Mouse (Mus musculus): ENCODE data around the gene Mroh2b. TPM values are rescaled to one million over a fixed set of nuclear protein-coding genes. Genes with fewer than 3 reads are reported as not detected.

The Mroh2b gene
- total RNA-seq (2021), result not detected

DNA sequence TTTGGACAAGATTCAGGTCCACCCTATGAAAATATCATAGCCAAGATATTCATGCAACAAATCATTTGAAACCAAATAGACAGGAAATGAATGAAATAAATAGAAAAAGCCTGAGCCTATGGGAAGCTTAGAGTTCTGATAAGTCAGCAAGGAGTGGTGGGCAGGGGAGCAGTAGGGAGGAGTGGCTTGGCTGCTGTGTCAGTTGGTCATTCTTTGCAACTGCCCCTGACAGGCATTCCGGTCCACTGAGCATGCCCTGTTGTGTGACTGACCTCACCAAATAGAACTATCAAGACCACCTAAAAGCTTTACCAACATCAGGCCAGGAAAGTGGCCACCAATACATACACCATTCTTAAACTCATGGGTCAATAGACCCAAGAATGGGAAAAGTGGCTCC is at the start of gene Mroh2b:
Mroh2b (plus strand) TSS at position 301 of the 400 bp plus-strand sequence.
- no peak for DNase-seq (ENCODE audit: low spot score in 2 of 2)
- intact Hi-C loops (cut with DNase I), result no loop called here

DNA sequence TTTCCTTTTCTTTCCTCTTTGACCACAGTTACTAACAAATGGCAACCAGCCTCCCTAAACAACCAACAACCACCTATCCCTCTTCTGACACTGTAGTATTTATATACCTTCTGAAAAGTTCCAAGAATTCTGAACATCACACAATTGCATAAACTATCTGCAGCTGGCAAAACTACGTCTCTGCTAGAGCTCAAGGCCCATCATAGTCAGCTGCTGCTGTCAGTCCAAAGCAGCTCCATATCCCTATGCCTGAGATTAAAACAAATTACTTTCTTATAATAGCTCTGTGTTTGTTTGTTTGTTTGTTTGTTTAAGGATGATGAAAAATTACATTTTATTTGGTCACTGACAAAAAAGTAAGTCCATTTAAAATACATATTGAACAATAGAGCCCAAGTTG is 48.5 kb upstream of the Mroh2b start:
- DNase-seq (ENCODE audit: low spot score in 2 of 2), result no peak
- intact Hi-C loops (cut with DNase I), result no loop called here

- DNase-seq (ENCODE audit: low spot score in 2 of 2), result no peak
- intact Hi-C loops (cut with DNase I), result no loop called here
Observed at GRCm38 (mm10) chr15:4894962-4895361, 3.6 kb upstream of the Mroh2b start.

DNA sequence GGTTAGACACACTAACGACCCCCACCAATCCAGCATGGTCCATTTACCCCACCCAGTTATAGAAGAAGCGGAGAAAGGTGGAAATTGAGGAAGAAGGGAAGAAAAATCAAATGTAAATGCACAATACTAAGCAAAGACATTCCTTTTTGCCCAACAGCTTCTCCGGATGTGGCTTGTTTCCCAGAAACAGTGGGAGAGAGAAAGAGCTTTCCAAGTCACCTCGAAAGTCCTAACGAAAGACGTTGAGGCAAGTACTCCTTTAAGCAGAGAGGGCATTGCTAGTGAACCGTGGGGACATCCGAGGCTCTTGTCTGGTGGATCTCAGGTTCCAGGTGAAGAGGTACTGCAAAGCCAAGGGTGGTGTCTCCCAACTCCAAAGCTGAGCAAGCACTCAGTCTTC is 36.2 kb downstream of the Mroh2b start:
- intact Hi-C loops (cut with DNase I), result no loop called here
- peak in 1 of 2 experiments; percentile 57 for DNase-seq (ENCODE audit: low spot score in 2 of 2)

DNA sequence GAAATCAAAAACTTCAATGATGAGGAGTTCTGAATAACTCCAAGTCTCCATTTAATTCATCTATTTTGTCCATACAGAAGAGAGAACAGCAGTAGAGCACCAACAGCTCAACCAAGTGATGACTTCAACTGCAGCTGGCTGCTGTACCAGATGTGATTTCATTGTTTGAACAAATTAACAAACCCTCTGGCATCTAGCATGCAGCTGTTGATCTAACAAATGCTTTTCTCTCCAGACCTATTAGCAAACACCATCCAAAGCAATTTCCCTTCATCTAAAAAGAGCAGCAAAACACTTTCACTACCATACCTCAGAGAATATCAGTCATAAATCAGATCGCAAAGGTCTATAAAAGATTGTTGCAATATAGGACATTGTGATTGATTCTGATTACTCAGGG is 74.8 kb downstream of the Mroh2b start:
- intact Hi-C loops (cut with DNase I), result no loop called here
- no peak for DNase-seq (ENCODE audit: low spot score in 2 of 2)

GRCm38 (mm10) chr15:5002903-5003302 is 104.4 kb downstream of the Mroh2b start:
- DNase-seq (ENCODE audit: low spot score in 2 of 2), result peak in 1 of 2 experiments; percentile 57
- intact Hi-C loops (cut with DNase I), result no loop called here

GRCm38 (mm10) chr15:5003503-5004196 is 105.1 kb downstream of the Mroh2b start:
- intact Hi-C loops (cut with DNase I), result no loop called here
- peak in 1 of 2 experiments; percentile 75 for DNase-seq (ENCODE audit: low spot score in 2 of 2)

DNA sequence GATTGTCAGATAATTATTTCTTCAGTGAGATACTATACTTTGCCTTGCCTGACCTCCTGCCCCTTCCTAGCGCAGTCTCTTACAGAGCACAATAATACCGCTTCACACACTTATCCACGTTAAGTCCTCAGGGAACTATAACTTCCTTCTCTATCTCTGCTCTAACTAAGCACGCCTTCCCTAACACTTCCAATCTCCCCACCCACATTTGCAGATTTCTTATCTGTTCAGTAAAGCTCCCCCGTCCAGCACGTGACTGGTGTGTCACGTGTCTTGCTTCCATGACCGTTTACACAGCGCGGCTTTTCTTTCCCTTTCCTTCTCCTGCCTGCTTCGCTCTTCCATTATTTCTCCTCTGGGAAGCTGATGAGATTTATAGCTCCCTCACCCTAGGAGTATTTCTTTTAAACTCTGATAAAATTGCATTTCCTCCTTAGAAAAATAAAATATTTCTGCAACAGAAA is 111.1 kb downstream of the Mroh2b start:
- DNase-seq (ENCODE audit: low spot score in 2 of 2), result no peak
- intact Hi-C loops (cut with DNase I), result no loop called here

Other genes with a start within 250 kb of the Mroh2b start
- gene C6, start 171.6 kb upstream of the Mroh2b start, total RNA-seq (2021), result not detected
- gene C7, start 165.0 kb downstream of the Mroh2b start, total RNA-seq (2021), result 1 to 10 TPM in 1 of 2 experiments, under 1 TPM in 1; 0.64 to 1.1 TPM
- gene Card6, start 209.8 kb downstream of the Mroh2b start, total RNA-seq (2021), result 1 to 10 TPM; 1.3 to 2.1 TPM
- 100 to 1,000 TPM; 237 to 247 TPM for gene Rpl37, start 217.9 kb downstream of the Mroh2b start, total RNA-seq (2021)
- 10 to 100 TPM; 18.8 to 19.2 TPM for gene Prkaa1, start 245.1 kb downstream of the Mroh2b start, total RNA-seq (2021)

Data from left cerebral cortex, postnatal 25 days (tissue).